Mouse (Mus musculus) lung, postnatal 0 days (tissue): Measurements from ENCODE around the gene Aspscr1. TPM values are rescaled to one million over a fixed set of nuclear protein-coding genes. Genes with fewer than 3 reads are reported as not detected.

Experiments used
- ATAC-seq: fragments of 200-750 bp; cut with Nextera tagmentation; 2 replicates; pipeline ENCODE4 v1.8.0; 2017; ENCODE audit warnings: moderate library complexity
- DNase-seq: peaks from one replicate; pipeline ENCODE4 v3.0.0-alpha.2; 2016; ENCODE audit warnings: low spot score
- H3K27ac ChIP-seq: fragments of 300-500 bp; sonication (generic); 2 replicates; pipeline ENCODE4 v1.5.1; 2014; ENCODE audit warnings: antibody characterized with exemption, mild to moderate bottlenecking, low read length, mixed read lengths
- H3K27me3 ChIP-seq: fragments of 300-500 bp; sonication (generic); replicated peaks from 2 replicates; pipeline ENCODE4 v1.6.1; 2014; ENCODE audit warnings: low read length, mixed read lengths; ENCODE audit not compliant: insufficient read depth
- H3K36me3 ChIP-seq: fragments of 300-500 bp; sonication (generic); 2 replicates; pipeline ENCODE4 v1.6.1; 2014; ENCODE audit warnings: low read length, mixed read lengths; ENCODE audit not compliant: insufficient read depth
- H3K4me1 ChIP-seq: fragments of 300-500 bp; sonication (generic); 2 replicates; pipeline ENCODE4 v1.6.1; 2014; ENCODE audit warnings: antibody characterized with exemption, low read depth, low read length, mixed read lengths; ENCODE audit not compliant: insufficient read depth
- H3K4me2 ChIP-seq: fragments of 300-500 bp; sonication (generic); replicated peaks from 2 replicates; pipeline ENCODE4 v1.6.1; 2014; ENCODE audit warnings: low read depth, mild to moderate bottlenecking, low read length, moderate library complexity, mixed read lengths
- H3K4me3 ChIP-seq: fragments of 300-500 bp; sonication (generic); 2 replicates; pipeline ENCODE4 v1.5.1; 2014; ENCODE audit warnings: low read depth, low read length
- H3K9ac ChIP-seq: fragments of 300-500 bp; sonication (generic); replicated peaks from 2 replicates; pipeline ENCODE4 v1.6.1; 2014; ENCODE audit warnings: low read depth, mild to moderate bottlenecking
- H3K9me3 ChIP-seq: fragments of 300-500 bp; sonication (generic); 2 replicates; pipeline ENCODE4 v1.6.1; 2016; ENCODE audit warnings: low read length, mixed read lengths
- CTCF ChIP-seq: IDR thresholded peaks from 2 replicates; pipeline ENCODE4 v1.5.1; 2016; ENCODE audit warnings: antibody characterized with exemption, mild to moderate bottlenecking
- EP300 ChIP-seq: IDR thresholded peaks from 2 replicates; pipeline ENCODE4 v1.6.1; 2016; ENCODE audit warnings: antibody characterized with exemption, mild to moderate bottlenecking, control low read depth
- WGBS: fragments of 180-500 bp; shearing (Covaris S2); extraction: QIAGEN DNeasy Blood & Tissue Kit; methylation state at CpG from one replicate; pipeline ENCODE4 v1.1.7; 2014; 5-methylcytosine and 5-hydroxymethylcytosine counted together
- polyA plus RNA-seq: library from polyadenylated mRNA; unstranded; fragments of >200 nt; fragmentation: Nextera tagmentation; extraction: Ambion mirVana; gene quantifications from 2 replicates; pipeline ENCODE4 v1.2.1, GENCODE M21; 2015

The Aspscr1 gene
- polyA plus RNA-seq, 1 experiment from 2014 or later: 129 TPM

DNA sequence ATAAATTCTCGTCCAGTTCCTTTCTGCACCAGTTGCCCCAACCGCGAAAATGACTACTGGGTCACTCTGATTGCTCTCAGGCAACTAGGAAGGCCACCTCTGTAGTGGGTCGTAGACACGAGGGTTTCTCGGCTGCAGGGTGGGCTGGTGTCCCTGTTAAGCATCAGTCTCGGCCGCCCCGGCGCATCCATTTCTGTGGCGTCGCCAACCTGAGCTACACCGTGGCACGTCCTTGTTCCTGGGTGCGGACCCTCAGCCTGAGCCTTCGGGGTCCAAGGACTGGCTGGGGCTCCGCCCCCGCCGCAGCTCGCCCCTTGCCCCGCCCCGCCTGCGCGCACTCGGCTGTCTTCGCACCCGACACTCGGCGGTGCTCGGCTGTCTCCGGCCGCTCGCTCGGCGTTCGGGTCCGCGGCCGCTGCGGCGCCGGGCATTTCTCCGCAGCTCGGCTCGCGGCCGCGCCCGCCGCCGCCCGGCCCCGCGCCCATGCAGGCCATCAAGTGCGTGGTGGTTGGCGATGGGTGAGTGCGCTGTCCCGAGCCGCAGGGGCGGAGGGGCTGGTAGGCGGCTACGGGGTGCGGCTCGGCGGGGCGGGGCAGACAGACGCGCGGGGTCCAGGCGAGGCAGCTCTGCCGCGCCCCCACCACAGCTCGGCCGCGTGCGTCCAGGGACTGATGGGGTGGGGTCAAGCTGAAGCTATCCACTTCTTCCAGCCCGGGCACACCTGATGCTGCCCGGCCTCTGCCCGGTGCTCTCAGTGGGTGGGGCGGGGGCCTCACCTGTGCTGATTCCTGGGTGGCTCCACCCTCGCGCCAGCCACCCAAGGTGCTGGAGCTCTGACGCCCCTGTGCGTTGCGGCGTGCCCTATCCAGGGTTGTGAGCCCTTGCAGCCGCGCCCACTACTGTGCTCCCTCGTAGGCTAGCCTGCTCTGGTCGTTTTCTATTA is 48.6 kb downstream of the Aspscr1 start, which contains the start of gene Rac3:
Gene Rac3 (plus strand): TSS at position 347 of the 943 bp plus-strand sequence.
- no peaks in the 10 kb centered on the region for H3K36me3 ChIP-seq
- peak within 1 kb of the TSS; percentile 32 for H3K9ac ChIP-seq
- peak; percentile 84 for DNase-seq
- H3K4me2 ChIP-seq: peak within 1 kb of the TSS; percentile 77
- H3K4me3 ChIP-seq: peak within 1 kb of the TSS; percentile 40
- H3K27me3 ChIP-seq: no peaks in the 10 kb centered on the region
- WGBS: under 1% methylated on average over 64 of the region's 90 CpGs
- H3K9me3 ChIP-seq: no peaks in the 10 kb centered on the region
- peak; percentile 80 for ATAC-seq
- H3K27ac ChIP-seq: peak within 1 kb of the TSS; percentile 39
- peaks cover 19% of the 10 kb centered on the region for H3K4me1 ChIP-seq
- no peak for TF ChIP-seq EP300
- TF ChIP-seq CTCF: no peak

DNA sequence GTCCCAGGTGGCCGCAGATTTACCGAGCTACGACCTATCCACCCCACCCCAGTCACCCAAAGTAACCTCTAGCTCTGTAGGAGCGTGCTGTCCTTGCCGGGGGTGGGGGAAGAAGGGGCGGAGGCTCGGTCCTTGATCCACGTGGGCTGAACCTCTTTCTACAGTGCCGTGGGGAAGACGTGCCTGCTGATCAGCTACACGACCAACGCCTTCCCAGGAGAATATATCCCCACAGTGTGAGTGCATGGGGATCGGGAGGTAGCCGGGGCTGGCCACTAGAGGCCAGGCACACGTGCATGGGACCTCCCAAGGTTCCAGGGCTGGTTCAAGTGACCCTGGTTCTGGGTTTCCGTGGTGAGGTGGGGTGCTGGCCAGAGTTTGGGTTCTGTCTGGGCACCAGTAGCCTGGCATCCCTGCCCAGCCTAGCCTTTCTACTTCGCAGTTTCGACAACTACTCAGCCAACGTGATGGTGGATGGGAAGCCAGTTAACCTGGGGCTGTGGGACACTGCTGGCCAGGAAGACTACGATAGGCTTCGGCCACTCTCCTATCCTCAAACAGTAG is 49.4 kb downstream of the Aspscr1 start:
- Histone ChIP-seq H3K9me3 (no peaks in the 10 kb centered on the region), H3K27ac (peak overlapping the region; percentile 39; the same call in 1 of the 2 replicates), H3K9ac (peak overlapping the region; percentile 32), H3K36me3 (no peaks in the 10 kb centered on the region), H3K27me3 (no peaks in the 10 kb centered on the region), H3K4me1 (peaks cover 21% of the 10 kb centered on the region), H3K4me2 (peak overlapping the region; percentile 77), H3K4me3 (peak overlapping the region; percentile 40)
- 16% methylated on average over 21 of the region's 21 CpGs for WGBS
- no peak for ATAC-seq
- DNase-seq: no peak
- TF ChIP-seq EP300 (no peak; the same call in 1 of the 2 replicates), CTCF (no peak; the same call in none of the 2 replicates)

- 77% methylated on average over 11 of the region's 11 CpGs for WGBS
- Histone ChIP-seq H3K4me2 (peak overlapping the region; percentile 77; the same call in 1 of the 2 replicates), H3K27ac (peak overlapping the region; percentile 39; the same call in 1 of the 2 replicates), H3K9me3 (no peaks in the 10 kb centered on the region), H3K4me1 (peaks cover 21% of the 10 kb centered on the region), H3K27me3 (no peaks in the 10 kb centered on the region), H3K9ac (no peak overlapping the region), H3K36me3 (no peaks in the 10 kb centered on the region), H3K4me3 (no peak overlapping the region)
- ATAC-seq (no peak), DNase-seq (peak; percentile 50)
- TF ChIP-seq EP300 (no peak), CTCF (no peak)
Observed at GRCm38 (mm10) chr11:120722761-120723382, 50.1 kb downstream of the Aspscr1 start.

GRCm38 (mm10) chr11:120723509-120723908 is 50.7 kb downstream of the Aspscr1 start:
- ATAC-seq: no peak
- peak; percentile 4 for DNase-seq

GRCm38 (mm10) chr11:120726243-120727168 is 53.7 kb downstream of the Aspscr1 start:
- Histone ChIP-seq H3K36me3 (no peaks in the 10 kb centered on the region), H3K4me3 (peak overlapping the region; percentile 52), H3K9me3 (no peaks in the 10 kb centered on the region), H3K4me1 (peaks cover 13% of the 10 kb centered on the region; the same call in 1 of the 2 replicates), H3K9ac (peak overlapping the region; percentile 58), H3K4me2 (peak overlapping the region; percentile 78), H3K27ac (peak overlapping the region; percentile 85), H3K27me3 (no peaks in the 10 kb centered on the region)
- ATAC-seq (peak; percentile 31), DNase-seq (peak; percentile 40)
- TF ChIP-seq EP300 (no peak), CTCF (peak; percentile 25; the same call in 1 of the 2 replicates)
- WGBS: 22% methylated on average over 30 of the region's 36 CpGs

More at GRCm38 (mm10) chr11:120723509-120723908, 50.7 kb downstream of the Aspscr1 start:
- Histone ChIP-seq H3K27ac (0 out of 2 replicates have a peak overlapping the region, but pooled peaks have one; percentile 20), H3K27me3 (no peaks in the 10 kb centered on the region), H3K4me2 (no peak overlapping the region), H3K4me1 (peaks cover 21% of the 10 kb centered on the region), H3K9ac (no peak overlapping the region), H3K9me3 (no peaks in the 10 kb centered on the region), H3K36me3 (no peaks in the 10 kb centered on the region), H3K4me3 (no peak overlapping the region)
- WGBS: 73% methylated on average over 7 of the region's 7 CpGs
- TF ChIP-seq CTCF (no peak), EP300 (no peak)
